Mouse (Mus musculus) spleen, adult 12 weeks (tissue): ENCODE measurements around the gene Epb41l1.
"Not testable (repeated sequence)": the region's sequence is repeated elsewhere in the genome, so short reads cannot be mapped to it uniquely, and the experiment has no call there.

Experiments used
- DNase-seq: peaks from one replicate; pipeline ENCODE4 v3.0.0; 2022; ENCODE audit warnings: low spot score

Gene Epb41l1

GRCm38 (mm10) chr2:156486086-156486751, 65.5 kb downstream of the Epb41l1 start:
- DNase-seq = no peak

GRCm38 (mm10) chr2:156487589-156488160, 67.0 kb downstream of the Epb41l1 start:
- DNase-seq = no peak

- DNase-seq = no peak
These were observed 67.6 kb downstream of the Epb41l1 start for GRCm38 (mm10) chr2:156488166-156488814.

- DNase-seq = no peak
These were observed 69.5 kb downstream of the Epb41l1 start for GRCm38 (mm10) chr2:156490176-156490575.

- no peak for DNase-seq
These were observed 71.1 kb downstream of the Epb41l1 start for GRCm38 (mm10) chr2:156491796-156492195.

- no peak for DNase-seq
These were observed 73.1 kb downstream of the Epb41l1 start for GRCm38 (mm10) chr2:156493766-156494165.

- no peak for DNase-seq
These were observed 73.8 kb downstream of the Epb41l1 start for GRCm38 (mm10) chr2:156494465-156494864.

GRCm38 (mm10) chr2:156494875-156495274, 74.2 kb downstream of the Epb41l1 start:
- peak; percentile 16 for DNase-seq

- DNase-seq = no peak
These were observed 76.3 kb downstream of the Epb41l1 start for GRCm38 (mm10) chr2:156496816-156497566.

GRCm38 (mm10) chr2:156497915-156498314, 77.2 kb downstream of the Epb41l1 start:
- DNase-seq = no peak

- no peak for DNase-seq
These were observed 80.3 kb downstream of the Epb41l1 start for GRCm38 (mm10) chr2:156501025-156501424.

GRCm38 (mm10) chr2:156505533-156505932, 84.8 kb downstream of the Epb41l1 start:
- no peak for DNase-seq

- no peak for DNase-seq
These were observed 91.3 kb downstream of the Epb41l1 start for GRCm38 (mm10) chr2:156512028-156512427.

GRCm38 (mm10) chr2:156512561-156512960, 91.9 kb downstream of the Epb41l1 start:
- DNase-seq = no peak

- no peak for DNase-seq
These were observed 94.4 kb downstream of the Epb41l1 start for GRCm38 (mm10) chr2:156515102-156515501.

GRCm38 (mm10) chr2:156515565-156516185, 95.0 kb downstream of the Epb41l1 start:
- DNase-seq = no peak

- DNase-seq = not testable (repeated sequence)
These were observed 96.0 kb downstream of the Epb41l1 start for GRCm38 (mm10) chr2:156516678-156517077.

GRCm38 (mm10) chr2:156518306-156518705, 97.6 kb downstream of the Epb41l1 start:
- no peak for DNase-seq

GRCm38 (mm10) chr2:156519584-156519983, 98.9 kb downstream of the Epb41l1 start:
- DNase-seq = no peak

- no peak for DNase-seq
These were observed 102.3 kb downstream of the Epb41l1 start for GRCm38 (mm10) chr2:156522994-156523393.

- no peak for DNase-seq
These were observed 103.4 kb downstream of the Epb41l1 start for GRCm38 (mm10) chr2:156524078-156524477.

GRCm38 (mm10) chr2:156529726-156530125, 109.0 kb downstream of the Epb41l1 start:
- DNase-seq = no peak
